Mouse (Mus musculus): ENCODE data around the gene Pcsk6. TPM values are rescaled to one million over a fixed set of nuclear protein-coding genes. Genes with fewer than 3 reads are reported as not detected.

Pcsk6 gene
- polyA plus RNA-seq, 1 experiment from 2014 or later, result 4.3 TPM

- WGBS, result 73% methylated on average over 9 of the region's 9 CpGs
- Histone ChIP-seq H3K9ac (replicated peaks; ENCODE audit: low read depth, low read length) (no peak overlapping the region), H3K4me1 (ENCODE audit: control insufficient read depth, insufficient read depth, low read length) (no peaks in the 10 kb centered on the region), H3K9me3 (ENCODE audit: control insufficient read depth, low read depth, low read length) (no peaks in the 10 kb centered on the region), H3K36me3 (ENCODE audit: control insufficient read depth, insufficient read depth, low read length) (no peaks in the 10 kb centered on the region), H3K27me3 (ENCODE audit: control insufficient read depth, insufficient read depth, low read length) (no peaks in the 10 kb centered on the region), H3K4me3 (ENCODE audit: low read depth, low read length) (no peak overlapping the region), H3K4me2 (replicated peaks; ENCODE audit: low read depth, low read length) (no peak overlapping the region), H3K27ac (ENCODE audit: low read length) (no peak overlapping the region)
- ATAC-seq (ENCODE audit: insufficient number of reproducible peaks, insufficient read depth, low FRiP score, low read depth), result no peak
These were observed 30.8 kb downstream of the Pcsk6 start for GRCm38 (mm10) chr7:65892264-65892828.

GRCm38 (mm10) chr7:65893546-65893945, 32.0 kb downstream of the Pcsk6 start:
- H3K36me3 ChIP-seq (ENCODE audit: control insufficient read depth, insufficient read depth, low read length), result no peaks in the 10 kb centered on the region
- H3K9me3 ChIP-seq (ENCODE audit: control insufficient read depth, low read depth, low read length), result no peaks in the 10 kb centered on the region
- H3K27ac ChIP-seq (ENCODE audit: low read length), result no peak overlapping the region
- ATAC-seq (ENCODE audit: insufficient number of reproducible peaks, insufficient read depth, low FRiP score, low read depth), result no peak
- no peaks in the 10 kb centered on the region for H3K27me3 ChIP-seq (ENCODE audit: control insufficient read depth, insufficient read depth, low read length)
- H3K9ac ChIP-seq (replicated peaks; ENCODE audit: low read depth, low read length), result no peak overlapping the region
- H3K4me1 ChIP-seq (ENCODE audit: control insufficient read depth, insufficient read depth, low read length), result no peaks in the 10 kb centered on the region
- no peak overlapping the region for H3K4me3 ChIP-seq (ENCODE audit: low read depth, low read length)
- 85% methylated on average over 10 of the region's 10 CpGs for WGBS
- no peak overlapping the region for H3K4me2 ChIP-seq (replicated peaks; ENCODE audit: low read depth, low read length)

- Histone ChIP-seq H3K4me2 (replicated peaks; ENCODE audit: low read depth, low read length) (no peak overlapping the region), H3K27ac (ENCODE audit: low read length) (no peak overlapping the region), H3K27me3 (ENCODE audit: control insufficient read depth, insufficient read depth, low read length) (no peaks in the 10 kb centered on the region), H3K9me3 (ENCODE audit: control insufficient read depth, low read depth, low read length) (no peaks in the 10 kb centered on the region), H3K4me1 (ENCODE audit: control insufficient read depth, insufficient read depth, low read length) (no peaks in the 10 kb centered on the region), H3K9ac (replicated peaks; ENCODE audit: low read depth, low read length) (no peak overlapping the region), H3K4me3 (ENCODE audit: low read depth, low read length) (no peak overlapping the region), H3K36me3 (ENCODE audit: control insufficient read depth, insufficient read depth, low read length) (no peaks in the 10 kb centered on the region)
- ATAC-seq (ENCODE audit: insufficient number of reproducible peaks, insufficient read depth, low FRiP score, low read depth), result 0 out of 2 replicates have a peak, but pooled peaks have one; percentile 33
- 69% methylated on average over 5 of the region's 5 CpGs for WGBS
These were observed 33.7 kb downstream of the Pcsk6 start for GRCm38 (mm10) chr7:65895262-65895661.

GRCm38 (mm10) chr7:65901231-65901630, 39.7 kb downstream of the Pcsk6 start:
- Histone ChIP-seq H3K27me3 (ENCODE audit: control insufficient read depth, insufficient read depth, low read length) (no peaks in the 10 kb centered on the region), H3K4me1 (ENCODE audit: control insufficient read depth, insufficient read depth, low read length) (0 out of 2 replicates have a peak, but pooled peaks cover 11% of the 10 kb centered on the region), H3K36me3 (ENCODE audit: control insufficient read depth, insufficient read depth, low read length) (no peaks in the 10 kb centered on the region), H3K4me2 (replicated peaks; ENCODE audit: low read depth, low read length) (no peak overlapping the region), H3K9ac (replicated peaks; ENCODE audit: low read depth, low read length) (no peak overlapping the region), H3K9me3 (ENCODE audit: control insufficient read depth, low read depth, low read length) (no peaks in the 10 kb centered on the region), H3K4me3 (ENCODE audit: low read depth, low read length) (no peak overlapping the region), H3K27ac (ENCODE audit: low read length) (no peak overlapping the region)
- ATAC-seq (ENCODE audit: insufficient number of reproducible peaks, insufficient read depth, low FRiP score, low read depth), result no peak
- 79% methylated on average over 11 of the region's 11 CpGs for WGBS

- peak; percentile 68; the same call in 1 of the 2 replicates for ATAC-seq (ENCODE audit: insufficient number of reproducible peaks, insufficient read depth, low FRiP score, low read depth)
- 0 out of 2 replicates have a peak overlapping the region, but pooled peaks have one; percentile 11 for H3K4me2 ChIP-seq (replicated peaks; ENCODE audit: low read depth, low read length)
These were observed 41.1 kb downstream of the Pcsk6 start for GRCm38 (mm10) chr7:65902471-65903180.

GRCm38 (mm10) chr7:65903456-65903855, 41.9 kb downstream of the Pcsk6 start:
- H3K27ac ChIP-seq (ENCODE audit: low read length), result no peak overlapping the region
- no peak overlapping the region for H3K4me2 ChIP-seq (replicated peaks; ENCODE audit: low read depth, low read length)
- no peaks in the 10 kb centered on the region for H3K36me3 ChIP-seq (ENCODE audit: control insufficient read depth, insufficient read depth, low read length)
- no peaks in the 10 kb centered on the region for H3K27me3 ChIP-seq (ENCODE audit: control insufficient read depth, insufficient read depth, low read length)
- 81% methylated on average over 6 of the region's 6 CpGs for WGBS
- H3K9ac ChIP-seq (replicated peaks; ENCODE audit: low read depth, low read length), result no peak overlapping the region
- no peak for ATAC-seq (ENCODE audit: insufficient number of reproducible peaks, insufficient read depth, low FRiP score, low read depth)
- H3K4me1 ChIP-seq (ENCODE audit: control insufficient read depth, insufficient read depth, low read length), result 0 out of 2 replicates have a peak, but pooled peaks cover 11% of the 10 kb centered on the region
- no peak overlapping the region for H3K4me3 ChIP-seq (ENCODE audit: low read depth, low read length)
- H3K9me3 ChIP-seq (ENCODE audit: control insufficient read depth, low read depth, low read length), result no peaks in the 10 kb centered on the region

More at GRCm38 (mm10) chr7:65902471-65903180, 41.1 kb downstream of the Pcsk6 start:
- H3K9ac ChIP-seq (replicated peaks; ENCODE audit: low read depth, low read length), result no peak overlapping the region
- no peaks in the 10 kb centered on the region for H3K36me3 ChIP-seq (ENCODE audit: control insufficient read depth, insufficient read depth, low read length)
- 0 out of 2 replicates have a peak, but pooled peaks cover 11% of the 10 kb centered on the region for H3K4me1 ChIP-seq (ENCODE audit: control insufficient read depth, insufficient read depth, low read length)
- H3K27ac ChIP-seq (ENCODE audit: low read length), result peak overlapping the region; percentile 30; the same call in 1 of the 2 replicates
- no peak overlapping the region for H3K4me3 ChIP-seq (ENCODE audit: low read depth, low read length)
- no peaks in the 10 kb centered on the region for H3K9me3 ChIP-seq (ENCODE audit: control insufficient read depth, low read depth, low read length)
- H3K27me3 ChIP-seq (ENCODE audit: control insufficient read depth, insufficient read depth, low read length), result no peaks in the 10 kb centered on the region
- 32% methylated on average over 13 of the region's 13 CpGs for WGBS

GRCm38 (mm10) chr7:65906528-65907272, 45.2 kb downstream of the Pcsk6 start:
- H3K4me3 ChIP-seq (ENCODE audit: low read depth, low read length), result no peak overlapping the region
- ATAC-seq (ENCODE audit: insufficient number of reproducible peaks, insufficient read depth, low FRiP score, low read depth), result no peak
- WGBS, result 76% methylated on average over 9 of the region's 9 CpGs
- no peak overlapping the region for H3K9ac ChIP-seq (replicated peaks; ENCODE audit: low read depth, low read length)
- H3K4me1 ChIP-seq (ENCODE audit: control insufficient read depth, insufficient read depth, low read length), result 0 out of 2 replicates have a peak, but pooled peaks cover 11% of the 10 kb centered on the region
- no peak overlapping the region for H3K27ac ChIP-seq (ENCODE audit: low read length)
- no peaks in the 10 kb centered on the region for H3K36me3 ChIP-seq (ENCODE audit: control insufficient read depth, insufficient read depth, low read length)
- no peak overlapping the region for H3K4me2 ChIP-seq (replicated peaks; ENCODE audit: low read depth, low read length)
- H3K27me3 ChIP-seq (ENCODE audit: control insufficient read depth, insufficient read depth, low read length), result no peaks in the 10 kb centered on the region
- H3K9me3 ChIP-seq (ENCODE audit: control insufficient read depth, low read depth, low read length), result no peaks in the 10 kb centered on the region

- Histone ChIP-seq H3K4me1 (ENCODE audit: control insufficient read depth, insufficient read depth, low read length) (no peaks in the 10 kb centered on the region), H3K27ac (ENCODE audit: low read length) (no peak overlapping the region), H3K4me2 (replicated peaks; ENCODE audit: low read depth, low read length) (no peak overlapping the region), H3K36me3 (ENCODE audit: control insufficient read depth, insufficient read depth, low read length) (no peaks in the 10 kb centered on the region), H3K27me3 (ENCODE audit: control insufficient read depth, insufficient read depth, low read length) (no peaks in the 10 kb centered on the region), H3K9me3 (ENCODE audit: control insufficient read depth, low read depth, low read length) (no peaks in the 10 kb centered on the region), H3K4me3 (ENCODE audit: low read depth, low read length) (no peak overlapping the region), H3K9ac (replicated peaks; ENCODE audit: low read depth, low read length) (no peak overlapping the region)
- WGBS, result 63% methylated on average over 12 of the region's 12 CpGs
- no peak for ATAC-seq (ENCODE audit: insufficient number of reproducible peaks, insufficient read depth, low FRiP score, low read depth)
These were observed 48.0 kb downstream of the Pcsk6 start for GRCm38 (mm10) chr7:65909343-65910127.
